Mouse (Mus musculus): Measurements from ENCODE around the gene Trhr2.

DNA sequence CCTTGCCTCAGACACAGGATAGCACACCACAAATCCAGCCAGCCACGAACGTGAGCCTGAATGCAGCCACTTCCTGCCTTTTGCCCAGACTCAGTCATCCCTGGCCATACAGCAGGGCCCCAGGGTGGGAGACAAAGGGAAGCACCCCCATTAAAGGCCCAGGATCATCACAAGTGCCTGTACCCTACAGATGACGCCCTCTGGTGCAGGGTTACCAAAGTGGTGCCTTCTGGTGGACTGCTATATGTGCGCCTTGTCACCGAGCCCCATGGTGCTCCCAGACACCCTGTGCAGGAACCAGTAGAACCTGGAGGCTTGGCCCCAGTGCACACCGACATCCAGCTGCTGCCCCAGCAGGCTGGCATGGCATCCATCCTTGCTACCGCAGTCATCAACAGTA, 27.0 kb downstream of the Trhr2 start:
- TF ChIP-seq POLR2A (IDR thresholded peaks at IDR 0.05; ENCODE audit: control insufficient read depth, low read depth, low read length) (no peak), CTCF (IDR thresholded peaks at IDR 0.05; ENCODE audit: control insufficient read depth, insufficient read depth, insufficient replicate concordance, low read depth, low read length) (no peak)
